Mouse (Mus musculus): ENCODE data around the gene Pigk. TPM values are rescaled to one million over a fixed set of nuclear protein-coding genes. Genes with fewer than 3 reads are reported as not detected.

The Pigk gene
- polyA plus RNA-seq, 1 experiment, result 0.65 TPM

DNA sequence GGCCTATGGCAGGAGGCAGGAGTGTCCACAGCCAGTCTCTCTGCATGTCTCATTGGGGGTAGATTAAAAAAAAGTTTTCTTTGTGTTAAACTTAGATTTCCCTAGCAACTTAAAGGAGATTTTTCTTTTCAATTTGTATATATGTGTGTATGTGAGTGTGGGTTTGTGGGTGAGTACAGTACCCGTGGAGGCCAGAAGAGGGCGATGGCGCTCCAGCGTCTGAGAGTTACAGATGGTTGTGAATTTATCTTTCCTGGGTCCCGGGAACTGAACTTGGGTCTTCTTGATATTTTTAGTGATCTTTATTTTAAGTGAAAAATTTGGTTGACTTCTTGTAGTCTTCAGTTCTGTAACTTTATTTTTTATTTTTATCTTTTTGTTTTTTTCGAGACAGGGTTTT, 7.4 kb downstream of the Pigk start:
- H3K9me3 ChIP-seq (ENCODE audit: control insufficient read depth, low read length), result no peaks in the 10 kb centered on the region
- no peaks in the 10 kb centered on the region for H3K27me3 ChIP-seq (ENCODE audit: control insufficient read depth)
- TF ChIP-seq GATA1 (IDR thresholded peaks at IDR 0.05; ENCODE audit: low read length) (no peak), TAL1 (IDR thresholded peaks at IDR 0.05; ENCODE audit: low read length) (no peak)
- peaks cover 32% of the 10 kb centered on the region for H3K36me3 ChIP-seq (ENCODE audit: control insufficient read depth)
- H3K4me1 ChIP-seq (ENCODE audit: control insufficient read depth), result no peaks in the 10 kb centered on the region; the same call in 1 of the 2 replicates
- no peak overlapping the region for H3K4me3 ChIP-seq (replicated peaks)

- H3K27me3 ChIP-seq (ENCODE audit: control insufficient read depth), result no peaks in the 10 kb centered on the region
- no peaks in the 10 kb centered on the region; the same call in 1 of the 2 replicates for H3K4me1 ChIP-seq (ENCODE audit: control insufficient read depth)
- no peaks in the 10 kb centered on the region for H3K9me3 ChIP-seq (ENCODE audit: control insufficient read depth, low read length)
- H3K36me3 ChIP-seq (ENCODE audit: control insufficient read depth), result peaks cover 32% of the 10 kb centered on the region
- H3K4me3 ChIP-seq (replicated peaks), result no peak overlapping the region
- TF ChIP-seq TAL1 (IDR thresholded peaks at IDR 0.05; ENCODE audit: low read length) (no peak), GATA1 (IDR thresholded peaks at IDR 0.05; ENCODE audit: low read length) (no peak)
Measured at GRCm38 (mm10) chr3:152722836-152723235, 8.9 kb downstream of the Pigk start.

DNA sequence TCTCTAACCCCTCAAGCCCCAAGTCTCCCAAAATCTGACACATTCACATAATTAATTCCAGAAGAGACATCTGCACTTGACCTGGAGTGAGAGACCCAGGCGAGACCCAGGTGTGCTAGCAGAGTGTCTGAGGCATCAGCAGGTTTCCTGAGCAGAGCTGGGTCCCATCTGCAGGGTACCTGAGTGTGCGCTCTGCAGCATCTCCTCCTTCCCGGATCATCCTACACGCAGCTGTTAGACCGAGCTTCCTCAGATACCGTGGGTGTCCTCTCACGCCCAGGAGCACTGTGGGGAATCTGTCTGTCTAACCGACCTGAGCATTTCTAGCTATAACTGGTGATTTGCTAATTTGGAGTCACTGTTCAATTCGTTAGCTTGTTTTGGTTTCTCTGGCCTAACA, 10.5 kb downstream of the Pigk start:
- peaks cover 25% of the 10 kb centered on the region for H3K36me3 ChIP-seq (ENCODE audit: control insufficient read depth)
- H3K27me3 ChIP-seq (ENCODE audit: control insufficient read depth), result no peaks in the 10 kb centered on the region
- H3K9me3 ChIP-seq (ENCODE audit: control insufficient read depth, low read length), result no peaks in the 10 kb centered on the region
- no peak overlapping the region for H3K4me3 ChIP-seq (replicated peaks)
- TF ChIP-seq GATA1 (IDR thresholded peaks at IDR 0.05; ENCODE audit: low read length), result no peak
- no peak for TF ChIP-seq TAL1 (IDR thresholded peaks at IDR 0.05; ENCODE audit: low read length)
- no peaks in the 10 kb centered on the region; the same call in 1 of the 2 replicates for H3K4me1 ChIP-seq (ENCODE audit: control insufficient read depth)

GRCm38 (mm10) chr3:152728238-152728637, 14.3 kb downstream of the Pigk start:
- H3K4me1 ChIP-seq (ENCODE audit: control insufficient read depth), result no peaks in the 10 kb centered on the region; the same call in 1 of the 2 replicates
- no peaks in the 10 kb centered on the region for H3K9me3 ChIP-seq (ENCODE audit: control insufficient read depth, low read length)
- H3K36me3 ChIP-seq (ENCODE audit: control insufficient read depth), result peaks cover 18% of the 10 kb centered on the region
- TF ChIP-seq TAL1 (IDR thresholded peaks at IDR 0.05; ENCODE audit: low read length) (no peak), GATA1 (IDR thresholded peaks at IDR 0.05; ENCODE audit: low read length) (no peak)
- no peak overlapping the region for H3K4me3 ChIP-seq (replicated peaks)
- H3K27me3 ChIP-seq (ENCODE audit: control insufficient read depth), result no peaks in the 10 kb centered on the region

GRCm38 (mm10) chr3:152733011-152733410, 19.1 kb downstream of the Pigk start:
- TF ChIP-seq TAL1 (IDR thresholded peaks at IDR 0.05; ENCODE audit: low read length) (no peak), GATA1 (IDR thresholded peaks at IDR 0.05; ENCODE audit: low read length) (no peak)
- Histone ChIP-seq H3K9me3 (ENCODE audit: control insufficient read depth, low read length) (no peaks in the 10 kb centered on the region), H3K4me3 (replicated peaks) (no peak overlapping the region), H3K36me3 (ENCODE audit: control insufficient read depth) (peaks cover 4% of the 10 kb centered on the region), H3K4me1 (ENCODE audit: control insufficient read depth) (peaks cover 13% of the 10 kb centered on the region), H3K27me3 (ENCODE audit: control insufficient read depth) (no peaks in the 10 kb centered on the region)

GRCm38 (mm10) chr3:152733513-152733912, 19.6 kb downstream of the Pigk start:
- Histone ChIP-seq H3K4me1 (ENCODE audit: control insufficient read depth) (peaks cover 13% of the 10 kb centered on the region), H3K4me3 (replicated peaks) (no peak overlapping the region), H3K27me3 (ENCODE audit: control insufficient read depth) (no peaks in the 10 kb centered on the region), H3K36me3 (ENCODE audit: control insufficient read depth) (peaks cover 6% of the 10 kb centered on the region), H3K9me3 (ENCODE audit: control insufficient read depth, low read length) (no peaks in the 10 kb centered on the region)
- TF ChIP-seq GATA1 (IDR thresholded peaks at IDR 0.05; ENCODE audit: low read length) (no peak), TAL1 (IDR thresholded peaks at IDR 0.05; ENCODE audit: low read length) (no peak)

DNA sequence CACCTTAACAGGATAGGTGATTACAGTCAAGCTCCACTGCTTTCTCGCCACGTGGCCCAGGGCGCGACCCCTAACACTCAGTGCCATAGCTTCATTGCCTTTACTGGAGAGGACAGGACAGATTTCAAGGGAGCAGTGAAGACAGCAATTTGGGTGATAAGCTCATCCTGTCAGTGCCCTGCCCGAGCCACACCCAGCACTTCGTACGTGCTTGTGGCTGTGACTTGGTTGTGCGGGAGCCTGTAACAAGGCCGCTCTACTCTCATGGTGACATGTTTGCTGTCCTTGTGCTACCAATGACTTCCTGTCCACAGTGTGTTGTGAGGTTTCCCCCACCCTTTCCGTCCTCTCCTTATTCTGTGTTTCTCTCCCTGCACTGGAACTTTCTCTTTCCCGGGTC, 20.2 kb downstream of the Pigk start:
- no peak overlapping the region for H3K4me3 ChIP-seq (replicated peaks)
- no peaks in the 10 kb centered on the region for H3K9me3 ChIP-seq (ENCODE audit: control insufficient read depth, low read length)
- H3K4me1 ChIP-seq (ENCODE audit: control insufficient read depth), result peaks cover 13% of the 10 kb centered on the region
- H3K27me3 ChIP-seq (ENCODE audit: control insufficient read depth), result no peaks in the 10 kb centered on the region
- peaks cover 6% of the 10 kb centered on the region for H3K36me3 ChIP-seq (ENCODE audit: control insufficient read depth)
- no peak for TF ChIP-seq TAL1 (IDR thresholded peaks at IDR 0.05; ENCODE audit: low read length)
- no peak for TF ChIP-seq GATA1 (IDR thresholded peaks at IDR 0.05; ENCODE audit: low read length)

- Histone ChIP-seq H3K27me3 (ENCODE audit: control insufficient read depth) (no peaks in the 10 kb centered on the region), H3K4me1 (ENCODE audit: control insufficient read depth) (peaks cover 13% of the 10 kb centered on the region), H3K36me3 (ENCODE audit: control insufficient read depth) (peaks cover 11% of the 10 kb centered on the region), H3K4me3 (replicated peaks) (no peak overlapping the region), H3K9me3 (ENCODE audit: control insufficient read depth, low read length) (no peaks in the 10 kb centered on the region)
- TF ChIP-seq GATA1 (IDR thresholded peaks at IDR 0.05; ENCODE audit: low read length) (no peak), TAL1 (IDR thresholded peaks at IDR 0.05; ENCODE audit: low read length) (no peak)
Measured at GRCm38 (mm10) chr3:152735601-152736250, 21.8 kb downstream of the Pigk start.

- TF ChIP-seq TAL1 (IDR thresholded peaks at IDR 0.05; ENCODE audit: low read length), result no peak
- no peak for TF ChIP-seq GATA1 (IDR thresholded peaks at IDR 0.05; ENCODE audit: low read length)
- Histone ChIP-seq H3K27me3 (ENCODE audit: control insufficient read depth) (no peaks in the 10 kb centered on the region), H3K4me1 (ENCODE audit: control insufficient read depth) (peaks cover 18% of the 10 kb centered on the region), H3K4me3 (replicated peaks) (no peak overlapping the region), H3K36me3 (ENCODE audit: control insufficient read depth) (peaks cover 47% of the 10 kb centered on the region), H3K9me3 (ENCODE audit: control insufficient read depth, low read length) (no peaks in the 10 kb centered on the region)
Measured at GRCm38 (mm10) chr3:152744301-152744700, 30.4 kb downstream of the Pigk start.

DNA sequence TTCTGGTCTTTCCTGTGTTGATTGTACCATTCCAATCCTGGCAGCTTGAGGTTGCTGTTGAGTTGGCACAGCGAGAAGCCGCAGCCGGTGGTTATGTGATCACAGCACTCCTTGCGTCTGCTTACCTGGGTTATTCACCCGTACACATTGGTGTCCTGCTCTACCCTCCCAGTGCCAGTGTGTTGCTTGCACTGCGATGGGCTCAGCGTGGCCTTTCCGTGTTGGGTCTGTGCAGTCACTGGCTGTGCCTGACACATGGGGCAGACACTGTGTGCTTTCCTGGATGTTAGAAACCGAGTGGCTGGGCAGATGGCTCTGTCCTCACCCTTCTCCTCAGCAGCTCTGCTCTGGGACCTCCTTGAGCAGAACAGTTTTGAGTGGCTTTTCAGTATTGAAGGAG, 31.7 kb downstream of the Pigk start:
- Histone ChIP-seq H3K4me1 (ENCODE audit: control insufficient read depth) (peaks cover 30% of the 10 kb centered on the region), H3K4me3 (replicated peaks) (no peak overlapping the region), H3K9me3 (ENCODE audit: control insufficient read depth, low read length) (no peaks in the 10 kb centered on the region), H3K36me3 (ENCODE audit: control insufficient read depth) (peaks cover 43% of the 10 kb centered on the region), H3K27me3 (ENCODE audit: control insufficient read depth) (no peaks in the 10 kb centered on the region)
- no peak for TF ChIP-seq GATA1 (IDR thresholded peaks at IDR 0.05; ENCODE audit: low read length)
- no peak for TF ChIP-seq TAL1 (IDR thresholded peaks at IDR 0.05; ENCODE audit: low read length)

Data from erythroblast, embryonic 14.5 days (primary cell).